ENCODE assay signal across 22 mouse cellular contexts in the genomic region with DNA sequence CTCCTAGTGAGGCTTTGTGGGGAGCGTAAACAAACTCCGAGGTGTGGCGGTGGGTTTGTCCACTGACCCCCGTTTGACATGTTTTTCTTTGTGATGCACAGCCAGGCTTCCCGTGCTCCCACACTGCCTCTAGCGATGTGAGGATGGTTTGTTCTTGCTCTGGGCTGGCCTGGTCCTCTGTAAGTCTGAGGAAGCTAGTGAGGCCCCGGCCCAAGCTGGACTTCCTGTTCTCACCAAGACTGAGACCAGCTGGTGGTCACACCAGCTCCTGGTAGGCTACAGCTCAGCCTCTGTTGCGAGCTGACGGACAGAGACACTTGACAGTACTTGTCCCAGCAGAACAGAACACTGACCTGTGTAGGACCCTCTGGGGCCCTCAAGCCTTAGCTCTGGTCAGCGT. TPM values are rescaled to one million over a fixed set of nuclear protein-coding genes. Genes with fewer than 3 reads are reported as not detected.
A peak's percentile ranks its signal among the peaks of the same experiment; 100 is the strongest.
DNase-seq lines count a peak whose midpoint lies in the region; ATAC-seq and TF ChIP-seq lines count a peak whose summit lies in the region.
"Had no signal": no experiment of that assay in that cellular context is flagged by ENCODE, and none has a peak within 500 bp of the region (broad histone marks: within the 10 kb centered on the region; RNA-seq: fewer than 3 reads in every experiment).

No protein-coding gene starts in this region.

- H3K9me3 ChIP-seq in intestine, embryonic 14.5 days (ENCODE audit: control insufficient read depth, low read length) = no peaks in the 10 kb centered on the region
- H3K9me3 ChIP-seq in intestine, postnatal 0 days (ENCODE audit: control insufficient read depth) = no peaks in the 10 kb centered on the region
- H3K9me3 ChIP-seq: embryonic facial prominence, embryonic 12.5 days; forebrain, embryonic 15.5 days; heart, embryonic 13.5 days had no signal

- 54% methylated on average over 10 of the region's 10 CpGs for WGBS in intestine, embryonic 14.5 days
- 48% methylated on average over 10 of the region's 10 CpGs for WGBS in intestine, postnatal 0 days

- no peaks in the 10 kb centered on the region for H3K27me3 ChIP-seq in intestine, embryonic 14.5 days (replicated peaks; ENCODE audit: control insufficient read depth, insufficient read depth, low read length)
- no peaks in the 10 kb centered on the region for H3K27me3 ChIP-seq in intestine, postnatal 0 days (replicated peaks; ENCODE audit: control insufficient read depth, insufficient read depth, low read length)
- H3K27me3 ChIP-seq: embryonic facial prominence, embryonic 12.5 days; forebrain, embryonic 15.5 days; heart, embryonic 13.5 days; Patski had no signal

- no peaks in the 10 kb centered on the region for H3K4me1 ChIP-seq in intestine, embryonic 14.5 days (replicated peaks; ENCODE audit: control insufficient read depth, insufficient read depth, low read length)
- H3K4me1 ChIP-seq in intestine, postnatal 0 days (replicated peaks; ENCODE audit: control insufficient read depth, insufficient read depth, low read length) = no peaks in the 10 kb centered on the region; the same call in 1 of the 2 replicates
- H3K4me1 ChIP-seq: forebrain, embryonic 15.5 days had no signal

- H3K9ac ChIP-seq in intestine, embryonic 14.5 days (ENCODE audit: low read length) = no peak overlapping the region
- no peak overlapping the region for H3K9ac ChIP-seq in intestine, postnatal 0 days (ENCODE audit: low read depth, low read length)
- H3K9ac ChIP-seq: embryonic facial prominence, embryonic 12.5 days; forebrain, embryonic 15.5 days; heart, embryonic 13.5 days had no signal

- no peak overlapping the region for H3K4me2 ChIP-seq in intestine, embryonic 14.5 days (ENCODE audit: low read length)
- no peak overlapping the region for H3K4me2 ChIP-seq in intestine, postnatal 0 days (replicated peaks; ENCODE audit: low read depth)
- H3K4me2 ChIP-seq: embryonic facial prominence, embryonic 12.5 days; forebrain, embryonic 15.5 days; heart, embryonic 13.5 days had no signal

- H3K27ac ChIP-seq in intestine, embryonic 14.5 days (ENCODE audit: low read depth) = no peak overlapping the region
- H3K27ac ChIP-seq in intestine, postnatal 0 days (ENCODE audit: low read depth, low read length) = no peak overlapping the region
- H3K27ac ChIP-seq: embryonic facial prominence, embryonic 12.5 days; forebrain, embryonic 15.5 days; heart, adult 2 months; heart, embryonic 13.5 days had no signal

- no peaks in the 10 kb centered on the region for H3K36me3 ChIP-seq in intestine, embryonic 14.5 days (ENCODE audit: control insufficient read depth, insufficient read depth, low read length)
- no peaks in the 10 kb centered on the region for H3K36me3 ChIP-seq in intestine, postnatal 0 days (ENCODE audit: control insufficient read depth, insufficient read depth)

- no peak for DNase-seq in intestine, embryonic 14.5 days (ENCODE audit: low spot score)
- DNase-seq in kidney, postnatal 10 days = peak; percentile 52
- DNase-seq in kidney, adult 8-10 months = no peak
- peak; percentile 27 for DNase-seq in right cerebral cortex, postnatal 14 days
- no peak for DNase-seq in right cerebral cortex, postnatal 4 days
- DNase-seq: adrenal gland, postnatal 14 days; cerebellum, adult 11-12 months; cerebellum, adult 9-10 months; cerebellum, postnatal 25 days; gastrocnemius, postnatal 10 days; heart, adult 2 months; heart, postnatal 36 days had no signal

- 0 out of 2 replicates have a peak, but pooled peaks have one; percentile 23 for ATAC-seq in intestine, embryonic 14.5 days (replicated peaks; ENCODE audit: low FRiP score, low TSS enrichment, low read depth)
- no peak for ATAC-seq in intestine, postnatal 0 days
- ATAC-seq: activated CD4-positive, CD25-positive, alpha-beta regulatory T cell, adult 4 months; forebrain, embryonic 15.5 days; Patski had no signal

- H3K4me3 ChIP-seq in intestine, embryonic 14.5 days (ENCODE audit: low read depth, low read length) = no peak overlapping the region
- no peak overlapping the region for H3K4me3 ChIP-seq in intestine, postnatal 0 days (ENCODE audit: low read depth, low read length)
- H3K4me3 ChIP-seq: embryonic facial prominence, embryonic 12.5 days; forebrain, embryonic 15.5 days; heart, adult 2 months; heart, embryonic 13.5 days had no signal

- TF ChIP-seq CTCF in intestine, postnatal 0 days (IDR thresholded peaks at IDR 0.05; ENCODE audit: low read depth) = no peak

RNA-seq across cellular contexts. Expression of a gene that starts 16.1 kb away (rescaled TPM):
- 33.9 and 34.4 TPM in 2 replicates for polyA plus RNA-seq in intestine, embryonic 14.5 days (2014; fragmentation: Nextera tagmentation; extraction: Ambion mirVana)
- 14.5 and 14.9 TPM in 2 replicates for polyA plus RNA-seq in intestine, postnatal 0 days (2015; fragmentation: Nextera tagmentation; extraction: Ambion mirVana)

RNA-seq across cellular contexts. Expression of a gene that starts 42.7 kb away (rescaled TPM):
- polyA plus RNA-seq in intestine, embryonic 14.5 days (2014; fragmentation: Nextera tagmentation; extraction: Ambion mirVana) = not detected in 2 replicates
- polyA plus RNA-seq in intestine, postnatal 0 days (2015; fragmentation: Nextera tagmentation; extraction: Ambion mirVana) = not detected in 2 replicates
- polyA plus RNA-seq: cortical plate, adult 2 months; embryonic facial prominence, embryonic 12.5 days; forebrain, embryonic 11.5 days; heart, adult 2 months; heart, embryonic 13.5 days; heart, postnatal 0 days; hindbrain, embryonic 11.5 days; Patski had no signal

Comparison
In these comparisons a context has a peak if more than half of its experiments do, and no peak if none do; other contexts are left out.
1. DNase-seq: peak in kidney, postnatal 10 days (single experiment) and right cerebral cortex, postnatal 14 days (single experiment); none in intestine, embryonic 14.5 days (single experiment), kidney, adult 8-10 months (0 of 2) and right cerebral cortex, postnatal 4 days (single experiment).